Mouse (Mus musculus): ENCODE results near the gene Grk4. TPM values are rescaled to one million over a fixed set of nuclear protein-coding genes. Genes with fewer than 3 reads are reported as not detected.

The Grk4 gene
- total RNA-seq, 1 experiment: 0.45 TPM

- no peak overlapping the region for H3K27ac ChIP-seq (ENCODE audit: insufficient read depth, low read depth, low read length, poor library complexity, severe bottlenecking)
- no peak overlapping the region for H3K9ac ChIP-seq (ENCODE audit: insufficient read depth, low read depth, low read length, poor library complexity, severe bottlenecking)
- no peaks in the 10 kb centered on the region for H3K4me1 ChIP-seq (ENCODE audit: control insufficient read depth in 2 of 2, insufficient read depth in 2 of 2, low read length in 2 of 2, poor library complexity in 1 of 2)
- no peaks in the 10 kb centered on the region for H3K9me3 ChIP-seq (ENCODE audit: control insufficient read depth, insufficient read depth, low read depth, low read length)
- TF ChIP-seq ZC3H11A (IDR thresholded peaks at IDR 0.05; ENCODE audit: borderline replicate concordance, low read depth, low read length) (no peak), CHD2 (IDR thresholded peaks at IDR 0.05; ENCODE audit: low read depth, low read length) (no peak)
- no peak for DNase-seq (ENCODE audit: low read depth, low spot score)
- no peak overlapping the region for H3K4me3 ChIP-seq (ENCODE audit: insufficient read depth in 1 of 2, low read depth in 1 of 2, low read length in 2 of 2, poor library complexity in 1 of 2, severe bottlenecking in 1 of 2)
- H3K36me3 ChIP-seq (ENCODE audit: control insufficient read depth, insufficient read depth, low read length, poor library complexity, severe bottlenecking): no peaks in the 10 kb centered on the region
- in situ Hi-C loops (cut with MboI; ENCODE audit: low sequenced_read_pairs in 2 of 2, unreplicated experiment in 2 of 2): no loop called here
Measured at GRCm38 (mm10) chr5:34772696-34773245, 112.6 kb downstream of the Grk4 start.

GRCm38 (mm10) chr5:34773392-34773791 lies 113.2 kb downstream of the Grk4 start:
- in situ Hi-C loops (cut with MboI; ENCODE audit: low sequenced_read_pairs in 2 of 2, unreplicated experiment in 2 of 2): no loop called here
- no peak for TF ChIP-seq MAFK (IDR thresholded peaks at IDR 0.05; ENCODE audit: insufficient read depth, low read depth, low read length)
- TF ChIP-seq ZNF384 (IDR thresholded peaks at IDR 0.05; ENCODE audit: low read depth, low read length): no peak
- TF ChIP-seq HCFC1 (IDR thresholded peaks at IDR 0.05; ENCODE audit: borderline replicate concordance, insufficient read depth, low read length): no peak
- TF ChIP-seq CHD2 (IDR thresholded peaks at IDR 0.05; ENCODE audit: low read depth, low read length): no peak
- no peak for TF ChIP-seq ZC3H11A (IDR thresholded peaks at IDR 0.05; ENCODE audit: borderline replicate concordance, low read depth, low read length)
- H3K9ac ChIP-seq (ENCODE audit: insufficient read depth, low read depth, low read length, poor library complexity, severe bottlenecking): no peak overlapping the region
- no peak for DNase-seq (ENCODE audit: low read depth, low spot score)
- H3K27ac ChIP-seq (ENCODE audit: insufficient read depth, low read depth, low read length, poor library complexity, severe bottlenecking): no peak overlapping the region
- H3K36me3 ChIP-seq (ENCODE audit: control insufficient read depth, insufficient read depth, low read length, poor library complexity, severe bottlenecking): no peaks in the 10 kb centered on the region
- H3K9me3 ChIP-seq (ENCODE audit: control insufficient read depth, insufficient read depth, low read depth, low read length): no peaks in the 10 kb centered on the region
- H3K4me3 ChIP-seq (ENCODE audit: insufficient read depth in 1 of 2, low read depth in 1 of 2, low read length in 2 of 2, poor library complexity in 1 of 2, severe bottlenecking in 1 of 2): no peak overlapping the region
- no peaks in the 10 kb centered on the region for H3K4me1 ChIP-seq (ENCODE audit: control insufficient read depth in 2 of 2, insufficient read depth in 2 of 2, low read length in 2 of 2, poor library complexity in 1 of 2)

GRCm38 (mm10) chr5:34785027-34785426 lies 124.8 kb downstream of the Grk4 start:
- Histone ChIP-seq H3K9me3 (ENCODE audit: control insufficient read depth, insufficient read depth, low read depth, low read length) (no peaks in the 10 kb centered on the region), H3K9ac (ENCODE audit: insufficient read depth, low read depth, low read length, poor library complexity, severe bottlenecking) (no peak overlapping the region), H3K27ac (ENCODE audit: insufficient read depth, low read depth, low read length, poor library complexity, severe bottlenecking) (no peak overlapping the region), H3K4me3 (ENCODE audit: insufficient read depth in 1 of 2, low read depth in 1 of 2, low read length in 2 of 2, poor library complexity in 1 of 2, severe bottlenecking in 1 of 2) (no peak overlapping the region), H3K36me3 (ENCODE audit: control insufficient read depth, insufficient read depth, low read length, poor library complexity, severe bottlenecking) (no peaks in the 10 kb centered on the region; the same call in 1 of the 2 replicates), H3K4me1 (ENCODE audit: control insufficient read depth in 2 of 2, insufficient read depth in 2 of 2, low read length in 2 of 2, poor library complexity in 1 of 2) (no peaks in the 10 kb centered on the region)
- in situ Hi-C loops (cut with MboI; ENCODE audit: low sequenced_read_pairs in 2 of 2, unreplicated experiment in 2 of 2): no loop called here
- no peak for DNase-seq (ENCODE audit: low read depth, low spot score)
- TF ChIP-seq HCFC1 (IDR thresholded peaks at IDR 0.05; ENCODE audit: borderline replicate concordance, insufficient read depth, low read length): no peak
- no peak for TF ChIP-seq ZNF384 (IDR thresholded peaks at IDR 0.05; ENCODE audit: low read depth, low read length)
- TF ChIP-seq ZC3H11A (IDR thresholded peaks at IDR 0.05; ENCODE audit: borderline replicate concordance, low read depth, low read length): no peak
- TF ChIP-seq MAFK (IDR thresholded peaks at IDR 0.05; ENCODE audit: insufficient read depth, low read depth, low read length): no peak
- no peak for TF ChIP-seq CHD2 (IDR thresholded peaks at IDR 0.05; ENCODE audit: low read depth, low read length)

- H3K4me1 ChIP-seq (ENCODE audit: control insufficient read depth in 2 of 2, insufficient read depth in 2 of 2, low read length in 2 of 2, poor library complexity in 1 of 2): no peaks in the 10 kb centered on the region
- H3K9ac ChIP-seq (ENCODE audit: insufficient read depth, low read depth, low read length, poor library complexity, severe bottlenecking): no peak overlapping the region
- no peak for TF ChIP-seq HCFC1 (IDR thresholded peaks at IDR 0.05; ENCODE audit: borderline replicate concordance, insufficient read depth, low read length)
- TF ChIP-seq CHD2 (IDR thresholded peaks at IDR 0.05; ENCODE audit: low read depth, low read length): no peak
- no peak for TF ChIP-seq MAFK (IDR thresholded peaks at IDR 0.05; ENCODE audit: insufficient read depth, low read depth, low read length)
- no peak for TF ChIP-seq ZC3H11A (IDR thresholded peaks at IDR 0.05; ENCODE audit: borderline replicate concordance, low read depth, low read length)
- no peak for TF ChIP-seq ZNF384 (IDR thresholded peaks at IDR 0.05; ENCODE audit: low read depth, low read length)
- peaks cover 3% of the 10 kb centered on the region for H3K36me3 ChIP-seq (ENCODE audit: control insufficient read depth, insufficient read depth, low read length, poor library complexity, severe bottlenecking)
- no peak overlapping the region for H3K4me3 ChIP-seq (ENCODE audit: insufficient read depth in 1 of 2, low read depth in 1 of 2, low read length in 2 of 2, poor library complexity in 1 of 2, severe bottlenecking in 1 of 2)
- no peaks in the 10 kb centered on the region for H3K9me3 ChIP-seq (ENCODE audit: control insufficient read depth, insufficient read depth, low read depth, low read length)
- H3K27ac ChIP-seq (ENCODE audit: insufficient read depth, low read depth, low read length, poor library complexity, severe bottlenecking): no peak overlapping the region
- in situ Hi-C loops (cut with MboI; ENCODE audit: low sequenced_read_pairs in 2 of 2, unreplicated experiment in 2 of 2): no loop called here
- DNase-seq (ENCODE audit: low read depth, low spot score): no peak
Measured at GRCm38 (mm10) chr5:34791141-34791540, 131.0 kb downstream of the Grk4 start.

All from ES-E14 (cell line).